Mouse (Mus musculus) limb, embryonic 14.5 days (tissue): ENCODE results near the gene Dhx32. TPM values are rescaled to one million over a fixed set of nuclear protein-coding genes. Genes with fewer than 3 reads are reported as not detected.

Source experiments
- ATAC-seq: fragments of 200-750 bp; cut with Nextera tagmentation; 2 replicates; pipeline ENCODE4 v1.8.0; 2017; ENCODE audit warnings: low read depth, moderate number of reproducible peaks, moderate TSS enrichment; ENCODE audit not compliant: low FRiP score
- DNase-seq: peaks from one replicate; pipeline ENCODE4 v3.0.0-alpha.2; 2015; ENCODE audit warnings: low spot score
- H3K27ac ChIP-seq: fragments of 300-500 bp; sonication (generic); replicated peaks from 2 replicates; pipeline ENCODE4 v1.5.1; 2014; ENCODE audit warnings: low read depth, mild to moderate bottlenecking, low read length, moderate library complexity, mixed read lengths
- H3K27me3 ChIP-seq: fragments of 300-500 bp; sonication (generic); 2 replicates; pipeline ENCODE4 v1.6.1; 2014; ENCODE audit warnings: low read length, mixed read lengths; ENCODE audit not compliant: control insufficient read depth, insufficient read depth
- H3K36me3 ChIP-seq: fragments of 300-500 bp; sonication (generic); 2 replicates; pipeline ENCODE4 v1.6.1; 2014; ENCODE audit warnings: mild to moderate bottlenecking, low read length, moderate library complexity, mixed read lengths; ENCODE audit not compliant: control insufficient read depth, insufficient read depth
- H3K4me1 ChIP-seq: fragments of 300-500 bp; sonication (generic); 2 replicates; pipeline ENCODE4 v1.6.1; 2014; ENCODE audit warnings: antibody characterized with exemption, low read length, mixed read lengths; ENCODE audit not compliant: control insufficient read depth, insufficient read depth
- H3K4me2 ChIP-seq: fragments of 300-500 bp; sonication (generic); replicated peaks from 2 replicates; pipeline ENCODE4 v1.6.1; 2014; ENCODE audit warnings: low read depth, mild to moderate bottlenecking, low read length, moderate library complexity; ENCODE audit not compliant: severe bottlenecking
- H3K4me3 ChIP-seq: fragments of 300-500 bp; sonication (generic); replicated peaks from 2 replicates; pipeline ENCODE4 v1.5.1; 2014; ENCODE audit warnings: low read length
- H3K9ac ChIP-seq: fragments of 300-500 bp; sonication (generic); 2 replicates; pipeline ENCODE4 v1.6.1; 2014; ENCODE audit warnings: mild to moderate bottlenecking, low read depth, low read length, moderate library complexity; ENCODE audit not compliant: severe bottlenecking
- H3K9me3 ChIP-seq: fragments of 300-500 bp; sonication (generic); 2 replicates; pipeline ENCODE4 v1.6.1; 2016; ENCODE audit warnings: low read length; ENCODE audit not compliant: control insufficient read depth
- POLR2A ChIP-seq: fragments of 200-500 bp; IDR thresholded peaks from 2 replicates; pipeline ENCODE4 v1.8.0; 2012; ENCODE audit warnings: inconsistent platforms, mild to moderate bottlenecking, moderate library complexity, borderline replicate concordance; ENCODE audit not compliant: insufficient read depth, insufficient read length; ENCODE audit errors: extremely low read depth
- WGBS: fragments of 180-500 bp; shearing (Covaris S2); extraction: QIAGEN DNeasy Blood & Tissue Kit; methylation state at CpG from one replicate; pipeline ENCODE4 v1.1.7; 2014; 5-methylcytosine and 5-hydroxymethylcytosine counted together
- polyA plus RNA-seq, 2 experiments: library from polyadenylated mRNA; depleted of rRNA in 1 of 2; stranded (reverse) in 1 of 2; unstranded in 1 of 2; fragments of >200 nt; fragmentation: Nextera tagmentation in 1 of 2; extraction: Ambion mirVana in 1 of 2; gene quantifications; 2 replicates each; pipeline versions ENCODE4 v1.2.1 to v1.2.3; 2012 to 2014

Gene Dhx32
- polyA plus RNA-seq, 2 experiments: 15.5 to 21.7 TPM

DNA sequence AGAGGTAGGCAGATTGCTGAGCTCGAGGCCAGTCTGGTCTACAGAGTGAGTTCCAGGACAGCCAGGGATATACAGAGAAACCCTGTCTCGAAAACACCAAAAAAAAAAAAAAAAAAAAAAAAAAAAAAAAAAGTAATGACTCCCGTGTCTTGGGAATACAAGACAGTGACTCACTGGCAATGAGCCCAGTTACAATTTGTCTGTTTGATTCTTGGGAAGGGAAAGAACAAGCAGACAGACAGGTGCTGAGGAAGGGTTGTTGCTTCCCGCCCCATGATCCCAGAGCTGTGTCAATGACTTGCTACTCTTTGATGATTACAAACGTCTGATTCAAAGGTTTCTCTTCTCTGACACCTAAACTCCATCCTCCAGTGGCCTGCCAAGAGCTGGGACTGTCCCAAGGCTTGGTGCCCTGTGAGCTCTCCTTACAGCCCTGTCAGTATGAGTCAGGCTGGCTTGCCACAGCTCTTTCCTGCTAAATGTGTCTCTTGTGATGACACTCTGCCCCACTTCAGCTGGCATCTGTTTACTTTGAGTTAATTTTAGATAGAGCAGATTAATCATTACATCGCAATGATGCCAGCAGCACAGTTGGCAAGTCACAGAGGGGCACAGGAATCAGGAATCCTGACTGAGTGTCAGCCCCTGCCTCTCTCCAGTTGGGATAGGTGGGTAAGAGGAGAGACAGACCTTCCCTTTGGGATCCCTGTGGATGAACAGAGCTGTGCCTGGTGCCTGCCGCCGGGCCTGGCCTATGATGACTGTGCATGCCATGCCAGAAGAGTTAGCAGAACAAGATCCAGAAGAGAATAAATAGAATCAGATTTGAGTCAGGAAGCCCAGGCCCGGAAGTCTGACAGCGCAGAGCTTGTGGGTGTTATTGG, 11.0 kb upstream of the Dhx32 start:
- no peaks in the 10 kb centered on the region for H3K9me3 ChIP-seq
- peak; percentile 32 for DNase-seq
- H3K4me3 ChIP-seq: no peak overlapping the region
- WGBS: 64% methylated on average over 10 of the region's 10 CpGs
- no peak for TF ChIP-seq POLR2A
- H3K9ac ChIP-seq: no peak overlapping the region
- H3K27ac ChIP-seq: no peak overlapping the region
- no peak overlapping the region for H3K4me2 ChIP-seq
- no peaks in the 10 kb centered on the region for H3K36me3 ChIP-seq
- H3K4me1 ChIP-seq: no peaks in the 10 kb centered on the region
- ATAC-seq: no peak
- no peaks in the 10 kb centered on the region for H3K27me3 ChIP-seq

GRCm38 (mm10) chr7:133792771-133793170, 10.2 kb upstream of the Dhx32 start:
- H3K36me3 ChIP-seq: no peaks in the 10 kb centered on the region
- no peaks in the 10 kb centered on the region for H3K9me3 ChIP-seq
- no peak overlapping the region for H3K4me2 ChIP-seq
- no peak for TF ChIP-seq POLR2A
- no peak overlapping the region for H3K9ac ChIP-seq
- no peak overlapping the region for H3K4me3 ChIP-seq
- WGBS: 9% methylated on average over 1 of the region's 1 CpGs
- no peak overlapping the region for H3K27ac ChIP-seq
- no peaks in the 10 kb centered on the region for H3K4me1 ChIP-seq
- ATAC-seq (no peak), DNase-seq (no peak)
- H3K27me3 ChIP-seq: no peaks in the 10 kb centered on the region

DNA sequence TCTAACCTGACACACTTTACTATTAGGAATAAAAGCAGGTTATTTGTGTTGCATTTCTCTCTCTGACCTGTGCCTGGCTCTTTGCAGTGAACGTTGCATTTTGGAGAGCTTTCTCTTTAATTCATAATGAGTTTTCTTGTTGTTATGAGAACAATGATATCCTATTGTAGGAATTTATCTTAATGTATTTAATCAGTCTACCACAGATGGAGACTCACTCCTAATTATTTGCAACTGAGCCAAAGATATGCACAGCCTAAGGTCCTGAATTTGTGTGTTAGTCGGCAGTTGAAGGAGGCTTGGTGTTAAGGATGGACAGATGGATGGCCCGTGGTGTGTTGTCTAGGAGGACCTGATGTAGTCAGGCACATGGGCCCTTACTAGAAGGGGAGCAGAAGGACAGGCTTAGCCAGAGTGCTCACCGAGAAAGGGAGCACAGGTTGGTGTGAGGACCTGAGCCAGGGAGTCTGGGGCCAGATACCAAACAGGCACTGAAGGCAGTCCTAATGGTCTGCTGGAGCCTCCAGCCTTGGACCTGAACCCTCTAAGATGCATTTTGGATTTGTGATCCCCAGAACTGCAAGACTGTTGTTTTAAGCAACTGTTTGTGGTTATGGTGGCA, 8.2 kb upstream of the Dhx32 start:
- H3K9ac ChIP-seq: no peak overlapping the region

GRCm38 (mm10) chr7:133790171-133790570, 7.6 kb upstream of the Dhx32 start:
- Histone ChIP-seq H3K36me3 (no peaks in the 10 kb centered on the region), H3K27ac (no peak overlapping the region), H3K9ac (no peak overlapping the region), H3K27me3 (no peaks in the 10 kb centered on the region), H3K4me3 (no peak overlapping the region), H3K9me3 (no peaks in the 10 kb centered on the region), H3K4me2 (no peak overlapping the region), H3K4me1 (no peaks in the 10 kb centered on the region)
- DNase-seq (no peak), ATAC-seq (no peak)
- TF ChIP-seq POLR2A: no peak
- WGBS: 67% methylated on average over 4 of the region's 4 CpGs

More for the DNA sequence above, 8.2 kb upstream of the Dhx32 start:
- H3K9me3 ChIP-seq: no peaks in the 10 kb centered on the region
- 85% methylated on average over 4 of the region's 4 CpGs for WGBS
- no peak for TF ChIP-seq POLR2A
- no peaks in the 10 kb centered on the region for H3K36me3 ChIP-seq
- no peak overlapping the region for H3K27ac ChIP-seq
- no peak overlapping the region for H3K4me2 ChIP-seq
- DNase-seq: no peak
- H3K4me1 ChIP-seq: no peaks in the 10 kb centered on the region
- H3K4me3 ChIP-seq: no peak overlapping the region
- no peaks in the 10 kb centered on the region for H3K27me3 ChIP-seq
- ATAC-seq: no peak

GRCm38 (mm10) chr7:133788147-133788546, 5.6 kb upstream of the Dhx32 start:
- no peak overlapping the region for H3K27ac ChIP-seq
- no peaks in the 10 kb centered on the region for H3K9me3 ChIP-seq
- ATAC-seq: no peak
- no peak for TF ChIP-seq POLR2A
- H3K9ac ChIP-seq: no peak overlapping the region
- no peaks in the 10 kb centered on the region for H3K4me1 ChIP-seq
- H3K4me3 ChIP-seq: no peak overlapping the region
- WGBS: 86% methylated on average over 3 of the region's 3 CpGs
- H3K27me3 ChIP-seq: no peaks in the 10 kb centered on the region
- DNase-seq: no peak
- no peaks in the 10 kb centered on the region for H3K36me3 ChIP-seq
- H3K4me2 ChIP-seq: no peak overlapping the region
